Mouse (Mus musculus): ENCODE results near the gene Apobec3.

GRCm38 (mm10) chr15:79875261-79875995, 16.0 kb upstream of the Apobec3 start:
- TF ChIP-seq TAL1 (IDR thresholded peaks at IDR 0.05; ENCODE audit: low read length) (no peak), GATA1 (IDR thresholded peaks at IDR 0.05; ENCODE audit: low read length) (no peak)
